Mouse (Mus musculus) embryo, embryonic 9.5 days (tissue): Measurements from ENCODE around the gene Gm10309.
A peak's percentile ranks its signal among the peaks of the same experiment; 100 is the strongest.
"Not testable (repeated sequence)": the region's sequence is repeated elsewhere in the genome, so short reads cannot be mapped to it uniquely, and the experiment has no call there.

Source experiments
- DNase-seq: peaks from one replicate; pipeline ENCODE4 v3.0.0-alpha.2; 2017; ENCODE audit errors: extremely low spot score

Gene Gm10309

GRCm38 (mm10) chr17:86509871-86510270 lies 4.8 kb upstream of the Gm10309 start:
- DNase-seq = no peak

- no peak for DNase-seq
Observed at GRCm38 (mm10) chr17:86508212-86508490, 3.1 kb upstream of the Gm10309 start.

GRCm38 (mm10) chr17:86507342-86508211 lies 2.5 kb upstream of the Gm10309 start:
- DNase-seq = no peak

- no peak for DNase-seq
Observed at GRCm38 (mm10) chr17:86506881-86507280, 1.8 kb upstream of the Gm10309 start.

- no peak for DNase-seq
Observed at GRCm38 (mm10) chr17:86503208-86503897, 1.7 kb downstream of the Gm10309 start.

- DNase-seq = no peak
Observed at GRCm38 (mm10) chr17:86501393-86501792, 3.6 kb downstream of the Gm10309 start.

- DNase-seq = no peak
Observed at GRCm38 (mm10) chr17:86499359-86500045, 5.5 kb downstream of the Gm10309 start.

GRCm38 (mm10) chr17:86497302-86497701 lies 7.7 kb downstream of the Gm10309 start:
- no peak for DNase-seq

- DNase-seq = peak; percentile 13
Observed at GRCm38 (mm10) chr17:86496123-86496771, 8.8 kb downstream of the Gm10309 start.

- no peak for DNase-seq
Observed at GRCm38 (mm10) chr17:86494895-86495294, 10.1 kb downstream of the Gm10309 start.

GRCm38 (mm10) chr17:86494494-86494893 lies 10.5 kb downstream of the Gm10309 start:
- DNase-seq = no peak

GRCm38 (mm10) chr17:86493891-86494420 lies 11.1 kb downstream of the Gm10309 start:
- DNase-seq = no peak

- DNase-seq = no peak
Observed at GRCm38 (mm10) chr17:86492376-86492775, 12.7 kb downstream of the Gm10309 start.

- no peak for DNase-seq
Observed at GRCm38 (mm10) chr17:86489827-86490226, 15.2 kb downstream of the Gm10309 start.

GRCm38 (mm10) chr17:86487450-86487849 lies 17.6 kb downstream of the Gm10309 start:
- DNase-seq = no peak

GRCm38 (mm10) chr17:86486657-86487056 lies 18.4 kb downstream of the Gm10309 start:
- DNase-seq = no peak

- peak; percentile 74 for DNase-seq
Observed at GRCm38 (mm10) chr17:86484087-86484737, 20.8 kb downstream of the Gm10309 start.

GRCm38 (mm10) chr17:86482675-86483074 lies 22.4 kb downstream of the Gm10309 start:
- no peak for DNase-seq

GRCm38 (mm10) chr17:86479406-86479805 lies 25.6 kb downstream of the Gm10309 start:
- no peak for DNase-seq

- not testable (repeated sequence) for DNase-seq
Observed at GRCm38 (mm10) chr17:86477401-86477800, 27.6 kb downstream of the Gm10309 start.

- no peak for DNase-seq
Observed at GRCm38 (mm10) chr17:86476674-86477073, 28.4 kb downstream of the Gm10309 start.
